Mouse (Mus musculus) megakaryocyte, adult 5-6 weeks (primary cell): ENCODE measurements at regions not wholly inside any gene's neighbourhood (a gene's known extent, or its start where the extent isn't known, plus 50 kb on each side); places are given as distances from the start of the nearest gene placed in this dataset.

Source experiments
- ATAC-seq: 2 replicates; pipeline ENCODE4 v1.8.0; 2016; ENCODE audit warnings: mild to moderate bottlenecking, inconsistent platforms; ENCODE audit not compliant: poor library complexity, severe bottlenecking

GRCm38 (mm10) chr2:39420696-39421095 lies 194.4 kb upstream of the Ppp6c start:
- ATAC-seq = no peak

- no peak for ATAC-seq
These were observed 174.1 kb upstream of the Ppp6c start for GRCm38 (mm10) chr2:39400336-39400735.

DNA sequence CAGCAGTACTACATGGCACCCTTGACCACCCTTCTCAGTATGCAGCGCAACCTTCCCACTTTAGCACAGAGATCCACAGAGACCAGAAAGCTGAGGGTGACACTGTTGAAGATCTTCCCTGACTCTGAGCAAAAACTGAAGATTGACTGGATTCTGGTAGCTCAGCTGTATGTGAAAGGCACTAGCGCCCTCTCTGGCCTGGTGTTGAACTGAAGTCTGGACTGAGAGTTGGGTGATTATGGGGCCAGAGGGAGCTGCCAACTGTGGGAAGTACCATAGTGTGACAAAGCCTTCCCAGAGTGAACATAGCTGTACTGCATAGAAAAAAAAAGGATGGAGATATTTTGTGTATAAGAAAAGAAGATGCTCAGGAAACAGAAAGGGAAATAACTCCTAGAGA lies 173.3 kb upstream of the Ppp6c start:
- ATAC-seq = no peak

- no peak for ATAC-seq
These were observed 168.4 kb upstream of the Ppp6c start for GRCm38 (mm10) chr2:39394643-39395042.

- ATAC-seq = no peak
These were observed 151.0 kb upstream of the Ppp6c start for GRCm38 (mm10) chr2:39377264-39377663.

GRCm38 (mm10) chr2:39373068-39373779 lies 147.0 kb upstream of the Ppp6c start:
- ATAC-seq = peak; percentile 99

DNA sequence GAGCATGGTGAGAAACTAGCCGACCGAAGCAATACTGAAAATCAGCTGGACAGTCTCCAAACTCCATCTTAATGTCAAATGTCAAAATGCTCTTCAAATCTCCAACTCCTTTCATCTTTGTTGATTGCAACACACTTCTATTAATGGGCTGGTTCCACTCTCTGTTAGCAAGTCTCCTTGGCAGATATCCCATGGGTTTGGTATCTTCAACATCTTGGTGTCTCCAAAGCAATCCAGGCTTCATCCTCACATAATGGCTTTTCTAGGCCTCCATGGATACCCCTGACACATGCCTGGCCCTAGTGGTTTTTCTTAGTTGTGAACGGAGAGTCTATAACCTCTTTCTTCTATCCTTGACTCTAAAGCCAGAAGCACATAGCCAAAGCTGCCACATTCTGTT lies 118.0 kb upstream of the Ppp6c start:
- ATAC-seq = no peak

GRCm38 (mm10) chr2:39340406-39340805 lies 114.2 kb upstream of the Ppp6c start:
- no peak for ATAC-seq

DNA sequence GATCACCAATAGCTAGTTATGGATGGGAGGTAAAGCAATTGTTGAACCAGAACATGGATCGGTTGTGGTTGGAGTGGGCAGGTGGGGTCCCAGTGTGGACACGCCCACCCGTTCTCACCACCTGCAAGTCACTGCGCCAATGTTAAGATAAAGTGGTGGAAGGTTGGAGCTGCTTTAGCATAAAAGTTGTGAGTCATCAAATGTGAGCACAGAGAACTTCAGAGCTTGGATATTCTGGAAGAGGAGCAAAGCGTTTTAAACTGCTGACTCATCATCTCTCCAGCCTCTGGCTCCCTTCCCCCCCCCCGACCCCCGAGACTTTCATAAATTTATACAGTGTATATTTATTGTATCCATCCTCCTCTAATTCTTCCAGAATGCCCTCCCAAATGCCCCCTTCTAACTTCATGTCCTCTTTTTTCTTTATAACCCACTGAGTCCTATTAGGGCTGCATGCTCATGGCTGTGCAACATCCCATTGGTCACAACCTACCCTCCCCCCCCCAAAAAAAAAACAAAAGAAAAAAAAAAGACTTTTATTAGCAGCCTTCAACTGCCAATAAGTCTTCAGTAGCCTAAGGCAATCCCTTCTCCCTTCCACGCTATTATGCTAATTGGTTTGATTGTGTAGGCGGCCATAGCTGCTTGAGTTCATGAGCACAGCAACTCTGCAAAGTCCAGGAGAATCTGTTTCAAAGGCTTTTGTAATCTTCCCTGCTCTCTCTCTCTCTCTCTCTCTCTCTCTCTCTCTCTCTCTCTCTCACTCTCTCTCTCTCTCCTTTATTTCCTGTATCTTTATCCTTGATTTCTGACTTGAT lies 112.8 kb upstream of the Ppp6c start:
- no peak for ATAC-seq

GRCm38 (mm10) chr2:39337524-39337923 lies 111.3 kb upstream of the Ppp6c start:
- ATAC-seq = no peak

DNA sequence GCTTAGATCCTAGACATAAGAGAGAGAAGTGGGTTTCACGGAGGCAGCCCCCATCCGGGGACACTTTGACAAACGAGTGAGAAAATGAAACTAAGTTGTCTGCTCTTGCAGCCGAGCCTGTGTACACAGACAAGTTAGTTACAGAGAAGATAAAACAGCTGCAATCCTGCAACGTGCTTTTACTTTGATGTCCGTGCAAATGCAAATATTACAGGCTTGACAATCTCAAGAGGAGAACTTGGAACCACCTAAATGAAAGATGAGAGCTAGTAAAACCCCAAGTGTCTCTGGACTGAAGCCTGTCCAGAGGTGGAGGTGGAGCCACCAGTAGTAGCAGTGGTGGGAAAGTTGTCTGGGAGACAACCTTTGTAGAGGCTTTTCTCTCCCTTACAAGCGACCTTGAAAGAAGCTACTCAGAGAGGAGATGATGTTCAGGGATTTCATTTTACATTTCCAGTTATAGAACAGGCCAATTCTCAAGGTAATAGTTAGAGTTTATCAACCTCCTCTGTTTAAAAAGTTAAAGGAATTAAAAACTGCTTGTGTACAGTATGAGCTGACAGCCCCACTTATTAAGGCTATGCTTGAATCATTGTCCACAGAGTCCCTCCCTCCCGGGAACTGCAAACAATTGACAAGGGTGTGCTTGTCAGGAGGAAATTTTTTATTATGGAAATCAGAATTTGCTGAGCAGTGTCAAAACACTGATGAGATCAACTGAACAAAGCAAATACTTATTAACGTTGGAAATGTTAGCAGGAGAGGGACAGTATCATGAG lies 99.7 kb upstream of the Ppp6c start:
- ATAC-seq = peak; percentile 49; the same call in 1 of the 2 replicates

- ATAC-seq = 0 out of 2 replicates have a peak, but pooled peaks have one; percentile 30
These were observed 98.9 kb upstream of the Ppp6c start for GRCm38 (mm10) chr2:39325122-39325521.

DNA sequence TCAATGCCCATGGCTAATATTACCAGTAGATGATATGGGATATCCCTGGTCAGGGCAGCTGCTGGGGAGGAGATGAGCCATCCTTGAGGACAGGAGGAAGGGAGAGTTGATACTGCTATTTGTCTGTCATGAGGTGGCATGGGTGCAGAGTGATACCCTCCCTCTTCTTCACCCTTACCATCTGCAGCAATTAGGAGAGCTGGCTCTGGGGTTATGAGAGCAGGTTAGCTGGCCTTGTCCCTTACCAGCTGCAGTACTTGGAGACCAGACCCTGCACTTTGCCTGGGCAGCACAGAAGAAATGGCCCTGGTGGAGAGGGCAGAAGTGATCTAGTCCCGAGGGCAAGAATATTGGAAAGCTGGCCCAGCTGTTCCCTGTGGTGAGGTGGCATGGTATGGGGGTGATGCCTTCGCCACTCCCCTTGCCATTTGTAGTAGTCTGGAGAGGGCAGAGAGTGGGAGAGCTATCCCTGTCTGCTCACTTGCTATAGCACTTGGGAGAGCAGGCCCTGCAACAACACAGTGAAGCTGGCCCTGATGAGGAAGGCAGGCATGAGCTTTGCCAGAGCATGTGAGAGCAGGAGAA lies 73.6 kb upstream of the Ppp6c start:
- no peak for ATAC-seq

GRCm38 (mm10) chr2:39299290-39299689 lies 73.0 kb upstream of the Ppp6c start:
- ATAC-seq = no peak

- ATAC-seq = no peak
These were observed 69.2 kb upstream of the Ppp6c start for GRCm38 (mm10) chr2:39295435-39295834.

- no peak for ATAC-seq
These were observed 52.0 kb upstream of the Ppp6c start for GRCm38 (mm10) chr2:39278218-39278617.
